Mouse (Mus musculus) liver, adult 2 months (tissue): ENCODE data around the gene Slc39a11. TPM values are rescaled to one million over a fixed set of nuclear protein-coding genes. Genes with fewer than 3 reads are reported as not detected.

Experiments
- DNase-seq: peaks from one replicate; pipeline ENCODE4 v3.0.0-alpha.2; 2011; ENCODE audit warnings: low read depth, low spot score; ENCODE audit errors: extremely low read depth
- H3K27ac ChIP-seq: fragments of 200-500 bp; replicated peaks from 2 replicates; pipeline ENCODE4 v1.5.1; 2012; ENCODE audit warnings: low read depth, mild to moderate bottlenecking, control low read depth, inconsistent platforms, low read length; ENCODE audit not compliant: insufficient read depth
- H3K27me3 ChIP-seq: fragments of 200-500 bp; 2 replicates; pipeline ENCODE4 v1.6.1; 2012; ENCODE audit warnings: mild to moderate bottlenecking, moderate library complexity, low read length, inconsistent platforms; ENCODE audit not compliant: control insufficient read depth, insufficient read depth
- H3K36me3 ChIP-seq: fragments of 200-500 bp; 2 replicates; pipeline ENCODE4 v1.6.1; 2012; ENCODE audit warnings: low read length, inconsistent platforms; ENCODE audit not compliant: control insufficient read depth, insufficient read depth
- H3K4me1 ChIP-seq: fragments of 200-500 bp; 2 replicates; pipeline ENCODE4 v1.6.1; 2011; ENCODE audit warnings: low read length; ENCODE audit not compliant: control insufficient read depth, insufficient read depth
- H3K4me3 ChIP-seq: fragments of 200-500 bp; 2 replicates; pipeline ENCODE4 v1.5.1; 2011; ENCODE audit warnings: low read depth, mild to moderate bottlenecking, control low read depth, low read length, moderate library complexity; ENCODE audit not compliant: insufficient read depth
- H3K79me2 ChIP-seq: fragments of 200-500 bp; 2 replicates; pipeline ENCODE4 v1.6.1; 2012; ENCODE audit warnings: inconsistent platforms, mild to moderate bottlenecking, low read length, moderate library complexity; ENCODE audit not compliant: control insufficient read depth, insufficient read depth
- H3K9ac ChIP-seq: fragments of 200-500 bp; 2 replicates; pipeline ENCODE4 v1.6.1; 2012; ENCODE audit warnings: low read depth, mild to moderate bottlenecking, control low read depth, inconsistent platforms, low read length
- CTCF ChIP-seq: fragments of 200-500 bp; IDR thresholded peaks from 2 replicates; pipeline ENCODE4 v1.5.1; 2011; ENCODE audit warnings: low read depth, low read length, control low read depth
- POLR2A ChIP-seq: fragments of 200-500 bp; IDR thresholded peaks from 2 replicates; pipeline ENCODE4 v1.6.1; 2011; ENCODE audit warnings: low read length, control low read depth; ENCODE audit not compliant: insufficient read depth; ENCODE audit errors: extremely low read depth
- WGBS: fragments of 180-500 bp; shearing (Covaris S2); methylation state at CpG from one replicate; pipeline ENCODE4 v1.1.7; 2018; 5-methylcytosine and 5-hydroxymethylcytosine counted together
- polyA plus RNA-seq: library from polyadenylated mRNA; depleted of rRNA; stranded (reverse); fragments of >200 nt; gene quantifications from 2 replicates; pipeline ENCODE4 v1.2.3, GENCODE M21; 2012
- total RNA-seq: library from RNA; depleted of rRNA; stranded (reverse); fragments of >200 nt; gene quantifications from 2 replicates; pipeline ENCODE4 v1.2.3, GENCODE M21; 2014

The Slc39a11 gene
- total and polyA plus RNA-seq, 2 experiments = 18.8 to 22.8 TPM

GRCm38 (mm10) chr11:113630642-113631041 is 19.2 kb downstream of the Slc39a11 start:
- Histone ChIP-seq H3K9ac (no peak overlapping the region), H3K27ac (no peak overlapping the region), H3K36me3 (no peaks in the 10 kb centered on the region), H3K4me1 (peaks cover 8% of the 10 kb centered on the region), H3K27me3 (no peaks in the 10 kb centered on the region), H3K4me3 (no peak overlapping the region), H3K79me2 (no peaks in the 10 kb centered on the region)
- TF ChIP-seq CTCF = peak; percentile 54
- no peak for TF ChIP-seq POLR2A
- WGBS = 48% methylated on average over 7 of the region's 7 CpGs
- peak; percentile 32 for DNase-seq

GRCm38 (mm10) chr11:113627785-113628184 is 22.1 kb downstream of the Slc39a11 start:
- peaks cover 8% of the 10 kb centered on the region for H3K4me1 ChIP-seq
- no peak for TF ChIP-seq POLR2A
- 0 out of 2 replicates have a peak, but pooled peaks have one; percentile 11 for TF ChIP-seq CTCF
- WGBS = 63% methylated on average over 4 of the region's 4 CpGs
- no peak overlapping the region for H3K9ac ChIP-seq
- no peaks in the 10 kb centered on the region for H3K36me3 ChIP-seq
- DNase-seq = peak; percentile 20
- H3K27ac ChIP-seq = no peak overlapping the region
- no peaks in the 10 kb centered on the region for H3K27me3 ChIP-seq
- no peak overlapping the region for H3K4me3 ChIP-seq
- no peaks in the 10 kb centered on the region for H3K79me2 ChIP-seq

GRCm38 (mm10) chr11:113625437-113625836 is 24.4 kb downstream of the Slc39a11 start:
- no peak for DNase-seq
- no peak overlapping the region for H3K9ac ChIP-seq
- TF ChIP-seq CTCF = no peak
- no peak for TF ChIP-seq POLR2A
- 77% methylated on average over 18 of the region's 18 CpGs for WGBS
- no peaks in the 10 kb centered on the region for H3K4me1 ChIP-seq
- no peaks in the 10 kb centered on the region for H3K27me3 ChIP-seq
- no peak overlapping the region for H3K4me3 ChIP-seq
- H3K36me3 ChIP-seq = no peaks in the 10 kb centered on the region
- no peak overlapping the region for H3K27ac ChIP-seq
- H3K79me2 ChIP-seq = no peaks in the 10 kb centered on the region

- 91% methylated on average over 4 of the region's 4 CpGs for WGBS
These were observed 27.9 kb downstream of the Slc39a11 start for GRCm38 (mm10) chr11:113622028-113622427.

GRCm38 (mm10) chr11:113621001-113621400 is 28.9 kb downstream of the Slc39a11 start:
- no peaks in the 10 kb centered on the region for H3K79me2 ChIP-seq
- H3K27me3 ChIP-seq = no peaks in the 10 kb centered on the region
- no peak overlapping the region for H3K4me3 ChIP-seq
- no peak for DNase-seq
- H3K9ac ChIP-seq = no peak overlapping the region
- 83% methylated on average over 2 of the region's 2 CpGs for WGBS
- peaks cover 11% of the 10 kb centered on the region for H3K4me1 ChIP-seq
- H3K27ac ChIP-seq = no peak overlapping the region
- TF ChIP-seq POLR2A = no peak
- no peak for TF ChIP-seq CTCF
- H3K36me3 ChIP-seq = no peaks in the 10 kb centered on the region

More at GRCm38 (mm10) chr11:113622028-113622427, 27.9 kb downstream of the Slc39a11 start:
- TF ChIP-seq CTCF (no peak), POLR2A (no peak)
- Histone ChIP-seq H3K9ac (no peak overlapping the region), H3K36me3 (no peaks in the 10 kb centered on the region), H3K27me3 (no peaks in the 10 kb centered on the region), H3K79me2 (no peaks in the 10 kb centered on the region), H3K4me1 (peaks cover 11% of the 10 kb centered on the region), H3K27ac (no peak overlapping the region), H3K4me3 (no peak overlapping the region)
- no peak for DNase-seq

- WGBS = 3% methylated on average over 31 of the region's 31 CpGs
- no peaks in the 10 kb centered on the region for H3K27me3 ChIP-seq
- peaks cover 11% of the 10 kb centered on the region for H3K4me1 ChIP-seq
- no peak for DNase-seq
- H3K36me3 ChIP-seq = no peaks in the 10 kb centered on the region
- no peak overlapping the region for H3K27ac ChIP-seq
- TF ChIP-seq CTCF = no peak
- TF ChIP-seq POLR2A = no peak
- H3K9ac ChIP-seq = peak overlapping the region; percentile 44
- peak overlapping the region; percentile 27; the same call in 1 of the 2 replicates for H3K4me3 ChIP-seq
- no peaks in the 10 kb centered on the region for H3K79me2 ChIP-seq
These were observed 30.3 kb downstream of the Slc39a11 start for GRCm38 (mm10) chr11:113619420-113620080.
